Mouse (Mus musculus): ENCODE measurements around the gene Cfap73.

GRCm38 (mm10) chr5:120582002-120582401, 52.0 kb downstream of the Cfap73 start:
- TF ChIP-seq CTCF (IDR thresholded peaks at IDR 0.05) (no peak), POLR2A (IDR thresholded peaks at IDR 0.05; ENCODE audit: insufficient read depth, low read depth, low read length) (no peak)

All from heart, adult 2 months (tissue).